Mouse (Mus musculus) MEL (cell line): ENCODE data around the gene Pkdcc.

Source experiments
- CTCF ChIP-seq, 3 experiments: IDR thresholded peaks in 2 of 3; conservative IDR thresholded peaks in 1 of 3; 2 replicates each; pipeline ENCODE4 v1.5.1; 2011 to 2012; ENCODE audit warnings: low read length in 3 of 3, low read depth in 2 of 3, mild to moderate bottlenecking in 2 of 3, improper control_type of control experiment in 1 of 3, inconsistent platforms in 1 of 3, mixed read lengths in 1 of 3, moderate library complexity in 1 of 3; ENCODE audit not compliant: control insufficient read depth in 1 of 3, insufficient read depth in 1 of 3, poor library complexity in 1 of 3, severe bottlenecking in 1 of 3
- EP300 ChIP-seq, 2 experiments: IDR thresholded peaks; 2 replicates each; pipeline ENCODE4 v1.6.1; 2011; ENCODE audit warnings: improper control_type of control experiment in 2 of 2, low read length in 2 of 2, low read depth in 1 of 2, mild to moderate bottlenecking in 1 of 2
- GATA1 ChIP-seq: IDR thresholded peaks from 2 replicates; pipeline ENCODE4 v1.6.1; 2011; ENCODE audit warnings: low read depth, low read length, improper control_type of control experiment
- NRF1 ChIP-seq: IDR thresholded peaks from 2 replicates; pipeline ENCODE4 v1.6.1; 2014; ENCODE audit warnings: low read depth, mild to moderate bottlenecking, inconsistent platforms, low read length, improper control_type of control experiment, moderate library complexity; ENCODE audit not compliant: poor library complexity, insufficient read depth, severe bottlenecking
- POLR2A ChIP-seq, 2 experiments: IDR thresholded peaks; 2 replicates each; pipeline ENCODE4 v1.6.1; 2011 to 2012; ENCODE audit warnings: low read length in 2 of 2, mild to moderate bottlenecking in 2 of 2, control low read depth in 1 of 2, improper control_type of control experiment in 1 of 2, low read depth in 1 of 2, moderate library complexity in 1 of 2; ENCODE audit not compliant: control insufficient read depth in 1 of 2, insufficient read depth in 1 of 2, poor library complexity in 1 of 2
- POLR2AphosphoS5 ChIP-seq: IDR thresholded peaks from 2 replicates; pipeline ENCODE4 v1.6.1; 2012; ENCODE audit warnings: low read depth, borderline replicate concordance, mild to moderate bottlenecking, inconsistent platforms, low read length, moderate library complexity, mixed read lengths
- USF1 ChIP-seq: IDR thresholded peaks from 2 replicates; pipeline ENCODE4 v1.6.1; 2014; ENCODE audit warnings: low read depth, mild to moderate bottlenecking, inconsistent platforms, low read length, improper control_type of control experiment, moderate library complexity

- TF ChIP-seq POLR2A (IDR thresholded peaks at IDR 0.05; ENCODE audit: control insufficient read depth in 1 of 2, insufficient read depth in 1 of 2, low read depth in 1 of 2, low read length in 2 of 2, poor library complexity in 1 of 2) (no peak), POLR2AphosphoS5 (no peak), NRF1 (no peak), EP300 (IDR thresholded peaks at IDR 0.05; ENCODE audit: low read depth in 1 of 2, low read length in 2 of 2) (no peak), GATA1 (no peak), CTCF (IDR thresholded peaks at IDR 0.05 in 2 of 3, conservative IDR thresholded peaks at IDR 0.05 in 1 of 3; ENCODE audit: control insufficient read depth in 1 of 3, insufficient read depth in 1 of 3, low read depth in 2 of 3, low read length in 3 of 3, poor library complexity in 1 of 3, severe bottlenecking in 1 of 3) (no peak), USF1 (no peak)
Measured at GRCm38 (mm10) chr17:83236202-83236601, 21.1 kb downstream of the Pkdcc start.
